Mouse (Mus musculus): ENCODE data around the gene Hist1h1e. TPM values are rescaled to one million over a fixed set of nuclear protein-coding genes. Genes with fewer than 3 reads are reported as not detected.
A peak's percentile ranks its signal among the peaks of the same experiment; 100 is the strongest.

The Hist1h1e gene
- total RNA-seq (2021) = 10 to 100 TPM; 62.5 to 68.0 TPM

DNA sequence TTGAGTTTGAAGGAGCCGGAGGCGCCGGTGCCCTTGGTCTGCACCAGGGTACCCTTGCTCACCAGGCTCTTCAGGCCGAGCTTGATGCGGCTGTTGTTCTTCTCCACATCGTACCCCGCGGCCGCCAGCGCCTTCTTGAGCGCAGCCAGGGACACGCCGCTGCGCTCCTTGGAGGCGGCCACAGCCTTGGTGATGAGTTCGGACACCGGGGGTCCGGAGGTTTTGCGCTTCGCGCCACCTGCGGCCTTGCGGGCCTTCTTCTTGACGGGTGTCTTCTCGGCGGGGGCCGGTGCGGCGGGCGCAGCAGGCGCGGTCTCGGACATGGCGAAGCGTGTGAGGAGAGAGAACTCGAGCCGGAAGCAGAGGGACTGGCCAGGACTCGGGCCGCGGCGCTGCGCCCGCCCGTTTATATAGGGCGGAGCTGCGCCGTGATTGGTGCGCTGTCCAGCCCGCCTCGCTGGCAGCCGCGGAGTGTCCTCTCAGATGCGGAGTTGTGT lies at the start of gene Hist1h1e:
Hist1h1e (minus strand) TSS at position 384 of the 497 bp plus-strand sequence.
- intact Hi-C loops (cut with DNase I) = loop anchor here (5.0 kb wide), 1 partner anchor 60 kb away; the partner anchor contains the start of genes Hist1h2ac and Hist1h2bc

DNA sequence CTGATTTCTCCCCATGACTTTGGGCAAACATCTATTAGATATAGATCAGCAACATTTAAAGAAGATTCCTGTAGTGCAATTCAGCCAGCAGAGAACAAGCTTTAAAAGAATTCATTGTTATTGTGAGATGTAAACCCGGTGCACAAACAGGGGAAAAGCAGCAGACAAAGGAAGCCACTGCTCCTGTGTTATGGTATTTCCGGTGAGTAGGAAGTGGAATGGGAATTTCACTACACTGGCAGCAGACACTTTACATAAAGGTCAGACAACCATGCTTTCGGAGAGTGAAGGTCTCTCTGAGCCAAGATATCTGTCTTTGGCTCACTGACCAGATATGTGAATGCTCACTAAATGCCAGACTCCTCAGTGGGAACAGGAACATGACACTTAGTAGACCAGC lies 40.2 kb upstream of the Hist1h1e start:
- DNase-seq (ENCODE audit: extremely low spot score in 1 of 2, low spot score in 2 of 2) = no peak
- intact Hi-C loops (cut with DNase I) = no loop called here

More for the DNA sequence above, at the start of gene Hist1h1e:
- DNase-seq (ENCODE audit: extremely low spot score in 1 of 2, low spot score in 2 of 2) = peak; percentile 83 to 94

DNA sequence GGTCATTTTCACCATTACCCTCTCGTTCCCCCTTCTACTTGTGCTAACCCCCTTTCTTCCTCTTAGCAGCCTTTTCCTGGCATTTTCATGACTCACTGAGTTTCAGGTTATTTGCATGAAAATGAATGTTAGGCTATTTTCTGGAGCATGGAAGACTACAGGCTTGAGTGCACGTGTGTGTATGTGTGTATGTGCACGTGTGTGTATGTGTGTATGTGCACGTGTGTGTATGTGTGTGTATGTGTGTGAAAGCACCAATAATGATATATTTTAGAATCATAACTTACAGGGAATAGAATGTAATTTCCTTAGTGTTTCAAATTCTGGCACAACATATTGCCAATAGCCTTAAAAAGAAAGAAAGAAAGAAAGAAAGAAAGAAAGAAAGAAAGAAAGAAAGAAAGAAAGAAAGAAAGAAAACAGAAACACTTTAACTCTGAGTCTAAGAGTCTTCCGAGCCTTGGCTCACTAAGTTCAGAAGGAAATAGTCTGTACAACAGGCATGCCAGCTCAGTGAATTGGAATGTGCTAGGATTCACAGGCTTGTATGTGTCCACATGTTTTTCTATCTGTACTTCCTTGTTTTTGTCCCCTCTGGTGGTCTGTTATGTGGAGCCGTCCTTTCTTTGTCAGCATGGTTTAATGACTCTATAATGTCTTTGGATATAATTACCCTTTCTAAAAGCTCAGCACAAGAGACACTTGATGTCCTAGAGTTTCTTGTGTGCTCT lies 37.4 kb upstream of the Hist1h1e start:
- DNase-seq (ENCODE audit: extremely low spot score in 1 of 2, low spot score in 2 of 2) = no peak
- intact Hi-C loops (cut with DNase I) = no loop called here

DNA sequence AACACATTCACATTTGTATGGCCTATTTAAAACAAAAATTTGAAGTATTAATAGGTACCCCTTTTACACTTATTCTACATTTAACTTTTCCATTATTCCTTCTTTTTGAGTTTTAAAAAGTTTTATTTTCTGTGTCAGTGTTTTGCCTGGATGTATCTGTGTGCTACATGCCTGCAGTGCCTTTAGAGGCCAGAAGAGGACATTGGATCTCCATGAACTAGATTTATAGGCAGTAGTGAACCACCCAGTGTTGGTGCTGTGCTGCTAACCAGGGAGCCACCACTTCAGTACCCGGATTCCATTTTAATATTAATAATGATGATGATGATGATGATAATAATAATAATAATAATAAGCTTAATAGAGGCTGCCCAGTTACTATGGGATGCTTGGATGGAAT lies 8.3 kb upstream of the Hist1h1e start:
- no peak for DNase-seq (ENCODE audit: extremely low spot score in 1 of 2, low spot score in 2 of 2)
- intact Hi-C loops (cut with DNase I) = no loop called here

DNA sequence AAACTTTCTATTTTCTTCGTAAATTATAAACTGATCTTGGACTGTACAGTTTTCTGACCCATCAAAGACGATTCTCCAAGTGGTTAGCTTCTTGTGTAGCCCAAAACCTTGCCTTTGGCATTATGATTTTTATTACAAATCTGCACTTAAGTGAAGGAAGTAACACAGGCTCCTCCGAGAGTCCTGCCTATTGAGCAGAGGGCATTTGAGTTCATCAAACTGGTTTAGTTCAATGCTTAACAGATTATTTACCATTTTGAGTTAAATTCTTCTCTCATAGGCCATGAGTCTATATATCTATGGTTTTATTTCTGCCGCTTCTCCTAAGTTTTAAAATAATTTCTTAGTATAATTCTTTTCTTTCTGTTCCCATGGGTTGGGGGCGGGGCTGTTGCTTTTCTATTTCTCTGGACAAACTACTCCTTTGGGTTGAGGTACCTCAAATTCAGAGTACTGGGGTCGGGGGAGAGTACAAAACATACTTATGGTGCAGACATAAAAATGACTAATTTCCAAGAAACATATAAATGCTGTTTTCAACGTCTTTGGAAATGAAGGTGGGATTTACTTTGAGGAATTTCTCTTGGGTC lies 598 bp upstream of the Hist1h1e start:
- intact Hi-C loops (cut with DNase I) = loop anchor here (5.0 kb wide), 1 partner anchor 59 kb away; the partner anchor contains the start of genes Hist1h2ac and Hist1h2bc
- peak in 1 of 2 experiments; percentile 34 for DNase-seq (ENCODE audit: extremely low spot score in 1 of 2, low spot score in 2 of 2)

DNA sequence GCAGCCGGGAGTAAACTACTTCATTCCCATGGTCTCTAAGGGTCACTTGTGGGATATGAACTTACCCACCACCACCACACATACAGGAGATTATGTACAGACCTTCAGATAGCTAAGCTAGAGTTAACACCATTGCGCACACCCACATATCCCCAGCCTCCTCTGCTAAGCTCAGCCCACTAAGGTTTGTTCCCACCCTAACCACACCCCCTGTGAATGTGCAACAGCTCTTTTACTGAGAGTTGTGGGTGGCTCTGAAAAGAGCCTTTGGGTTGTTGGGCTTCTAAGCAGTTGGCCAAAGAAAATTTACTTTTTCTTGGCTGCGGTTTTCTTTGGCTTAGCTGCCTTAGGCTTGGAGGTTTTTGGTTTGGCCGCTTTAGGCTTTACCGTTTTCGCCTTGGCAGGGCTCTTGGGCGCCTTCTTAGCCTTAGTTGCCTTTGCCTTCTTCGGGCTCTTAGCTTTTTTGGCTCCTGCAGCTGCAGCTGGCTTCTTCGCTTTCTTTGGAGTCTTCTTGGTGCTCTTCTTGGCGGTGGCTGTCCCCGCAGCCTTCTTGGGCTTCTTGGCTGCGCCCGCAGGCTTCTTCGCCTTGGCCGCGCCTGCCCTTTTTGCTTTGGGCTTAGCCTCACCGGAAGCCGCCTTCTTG lies 705 bp downstream of the Hist1h1e start:
- intact Hi-C loops (cut with DNase I) = loop anchor here (5.0 kb wide), 1 partner anchor 61 kb away; the partner anchor contains the start of genes Hist1h2ac and Hist1h2bc
- DNase-seq (ENCODE audit: extremely low spot score in 1 of 2, low spot score in 2 of 2) = peak; percentile 73 to 76

DNA sequence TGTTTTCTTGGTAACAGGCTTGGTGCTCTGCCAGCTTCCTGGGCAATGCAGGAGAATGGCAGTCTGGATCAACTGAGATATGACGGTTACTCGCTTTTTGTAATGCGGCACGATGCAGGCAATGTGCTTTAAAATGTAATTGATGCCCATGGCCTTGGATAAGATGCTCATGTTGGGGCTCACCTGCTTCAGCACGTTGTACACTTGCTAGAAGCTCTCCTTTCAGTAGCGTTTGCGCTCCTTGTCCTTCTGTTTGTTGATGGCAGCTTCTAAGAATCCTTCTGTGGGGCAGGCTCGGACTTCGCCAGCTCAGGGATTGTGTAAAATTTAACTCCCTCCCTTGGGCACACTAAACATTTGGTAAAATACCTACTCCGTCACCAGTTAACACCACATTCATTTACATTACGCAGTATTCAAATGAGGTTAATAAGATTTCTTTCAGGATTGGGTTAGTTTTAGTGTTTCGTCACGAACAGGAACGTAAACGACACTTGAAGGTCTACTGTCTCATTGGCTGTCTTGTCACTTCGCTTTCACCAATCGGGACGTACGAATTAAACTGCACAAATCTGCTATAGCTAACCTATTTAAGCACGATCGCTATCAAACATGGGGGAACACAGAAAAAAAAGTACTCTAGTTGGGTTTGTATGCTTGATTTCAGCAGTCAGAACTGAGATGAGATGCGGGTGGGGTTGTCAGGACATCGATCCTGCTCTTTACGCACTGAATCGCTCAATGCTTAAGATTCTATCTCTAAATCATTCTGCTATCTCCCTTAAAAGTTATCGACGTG lies 1.4 kb downstream of the Hist1h1e start, which contains the start of gene Hist1h2be:
Hist1h2be (minus strand) TSS at position 392 of the 799 bp plus-strand sequence.
- DNase-seq (ENCODE audit: extremely low spot score in 1 of 2, low spot score in 2 of 2) = peak; percentile 82 to 85
- intact Hi-C loops (cut with DNase I) = loop anchor here (5.0 kb wide), 1 partner anchor 61 kb away; the partner anchor contains the start of genes Hist1h2ac and Hist1h2bc

DNA sequence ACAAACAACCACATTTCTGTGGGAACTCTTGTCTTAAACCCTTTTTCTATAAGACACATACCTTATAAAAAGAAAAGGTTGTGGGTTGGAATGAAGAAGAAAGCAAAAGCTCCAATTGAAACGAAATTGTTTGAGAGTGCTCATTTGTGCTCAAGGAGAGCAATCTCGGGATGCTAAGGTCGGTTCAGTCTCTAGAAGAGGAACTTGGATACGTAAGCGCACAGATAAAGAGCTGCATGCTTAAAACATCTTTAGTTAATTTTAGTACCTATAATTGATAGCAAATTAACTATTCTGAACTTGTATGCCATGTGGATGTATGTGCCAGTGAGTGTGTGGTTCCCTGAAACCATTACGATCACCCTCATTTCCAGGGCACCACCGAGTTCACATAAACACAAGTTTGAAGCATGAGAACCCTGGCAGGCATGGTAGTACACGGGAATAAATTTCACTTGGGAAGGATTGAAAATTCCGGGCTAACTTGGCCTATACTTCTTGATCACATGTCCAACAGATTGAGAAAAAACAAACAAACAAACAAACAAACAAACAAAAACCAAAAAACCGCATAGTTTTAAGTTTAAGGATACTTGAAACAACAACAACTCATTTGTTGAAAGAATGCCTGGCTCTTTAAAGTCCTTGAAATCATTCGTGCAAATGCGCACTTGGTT lies 2.2 kb downstream of the Hist1h1e start:
- intact Hi-C loops (cut with DNase I) = loop anchor here (5.0 kb wide), 1 partner anchor 62 kb away; the partner anchor contains the start of genes Hist1h2ac and Hist1h2bc
- DNase-seq (ENCODE audit: extremely low spot score in 1 of 2, low spot score in 2 of 2) = no peak

DNA sequence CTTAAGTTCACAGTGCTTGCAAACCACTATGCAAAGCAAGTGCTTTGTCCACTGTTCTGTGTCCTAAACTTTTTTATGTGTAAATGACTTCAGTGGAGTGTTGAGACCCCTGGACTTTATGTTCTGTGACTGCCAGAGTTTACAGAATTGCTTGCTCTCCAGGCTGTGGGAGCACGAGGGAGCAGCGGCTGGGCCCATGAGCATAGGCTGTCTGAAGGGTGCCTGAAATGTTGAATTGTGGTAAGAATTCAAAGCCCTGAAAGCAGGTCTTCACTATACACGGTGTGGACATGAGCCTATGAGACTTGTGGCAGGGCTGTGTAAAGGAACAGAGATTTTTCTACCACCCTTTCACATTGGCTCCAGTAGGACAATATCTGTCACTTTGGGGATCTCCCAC lies 10.7 kb downstream of the Hist1h1e start:
- no peak for DNase-seq (ENCODE audit: extremely low spot score in 1 of 2, low spot score in 2 of 2)
- intact Hi-C loops (cut with DNase I) = no loop called here

DNA sequence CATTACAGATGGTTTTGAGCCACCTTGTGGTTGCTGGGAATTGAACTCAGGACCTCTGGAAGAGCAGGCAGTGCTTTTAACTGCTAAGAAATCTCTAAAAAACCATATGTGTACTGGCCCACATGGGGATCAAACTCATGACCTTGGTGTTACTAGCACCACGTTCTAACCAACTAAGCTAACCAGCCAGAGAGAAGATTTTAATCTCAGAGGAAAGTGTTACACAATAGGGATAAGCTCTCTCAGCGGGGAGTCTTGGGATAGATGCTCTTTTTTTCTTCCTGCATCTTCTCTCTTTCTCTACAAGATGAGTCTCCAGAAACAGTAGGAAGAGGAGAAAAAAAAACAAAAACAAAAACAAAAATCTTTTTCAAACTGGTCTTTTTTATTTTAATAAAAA lies 12.0 kb downstream of the Hist1h1e start:
- DNase-seq (ENCODE audit: extremely low spot score in 1 of 2, low spot score in 2 of 2) = no peak
- intact Hi-C loops (cut with DNase I) = no loop called here

DNA sequence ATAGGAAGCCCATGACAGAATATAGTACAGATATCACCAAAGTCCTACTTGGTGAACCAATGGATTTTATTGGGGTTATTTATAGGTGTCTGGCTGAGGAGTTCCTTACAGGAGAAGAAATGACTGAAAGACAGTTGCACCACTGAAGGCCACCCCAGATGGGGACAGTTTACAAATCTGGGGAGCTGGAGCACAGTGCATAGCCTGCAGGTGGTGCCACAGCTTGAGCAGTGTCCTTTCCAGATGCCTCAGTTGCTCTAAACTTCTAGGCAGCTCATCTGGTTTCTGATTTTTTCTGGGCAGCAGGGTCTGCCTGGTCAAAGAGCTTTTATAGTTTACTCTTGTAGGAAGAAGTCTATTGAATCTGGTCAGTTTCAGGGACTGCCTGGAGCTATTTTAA lies 12.5 kb downstream of the Hist1h1e start:
- no peak for DNase-seq (ENCODE audit: extremely low spot score in 1 of 2, low spot score in 2 of 2)
- intact Hi-C loops (cut with DNase I) = no loop called here

DNA sequence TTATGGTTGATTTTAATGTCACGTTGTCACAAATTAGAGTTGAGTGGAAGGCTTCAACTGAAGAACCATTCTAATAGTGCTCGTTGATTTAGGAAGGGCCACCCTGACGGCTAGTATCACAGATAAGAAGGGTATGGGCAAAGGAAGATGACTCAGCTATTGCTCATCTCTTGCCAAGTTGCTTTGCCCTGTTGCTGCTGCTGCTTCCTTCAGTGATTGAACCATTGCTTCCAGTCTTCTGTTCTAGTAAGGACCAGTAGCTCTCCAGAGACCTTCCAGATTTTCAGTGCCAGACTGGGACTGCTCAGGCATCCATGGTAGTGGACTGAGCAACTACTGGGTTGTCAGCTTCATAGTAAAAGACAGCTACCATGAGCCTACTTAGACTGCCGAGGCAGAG lies 13.1 kb downstream of the Hist1h1e start:
- intact Hi-C loops (cut with DNase I) = no loop called here
- DNase-seq (ENCODE audit: extremely low spot score in 1 of 2, low spot score in 2 of 2) = no peak

DNA sequence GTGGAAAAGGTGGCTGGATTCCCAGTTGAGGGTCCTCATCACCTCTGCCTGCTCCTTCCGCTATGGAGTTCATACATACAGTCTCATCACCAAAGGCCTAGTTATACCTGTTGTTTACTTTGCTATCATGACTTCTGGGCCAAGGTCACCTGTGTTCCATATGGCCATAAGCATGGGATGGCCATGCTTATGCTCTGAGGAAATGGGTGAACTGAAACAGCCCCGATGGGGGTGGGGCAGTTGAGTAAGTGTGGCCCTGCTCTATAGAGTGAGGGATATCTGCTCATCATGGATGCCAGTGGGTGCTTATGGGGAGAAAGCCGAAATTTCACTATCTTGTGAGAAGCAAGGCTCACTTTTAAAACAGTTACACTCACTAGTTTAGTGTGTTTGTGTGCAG lies 17.3 kb downstream of the Hist1h1e start:
- DNase-seq (ENCODE audit: extremely low spot score in 1 of 2, low spot score in 2 of 2) = no peak
- intact Hi-C loops (cut with DNase I) = no loop called here

DNA sequence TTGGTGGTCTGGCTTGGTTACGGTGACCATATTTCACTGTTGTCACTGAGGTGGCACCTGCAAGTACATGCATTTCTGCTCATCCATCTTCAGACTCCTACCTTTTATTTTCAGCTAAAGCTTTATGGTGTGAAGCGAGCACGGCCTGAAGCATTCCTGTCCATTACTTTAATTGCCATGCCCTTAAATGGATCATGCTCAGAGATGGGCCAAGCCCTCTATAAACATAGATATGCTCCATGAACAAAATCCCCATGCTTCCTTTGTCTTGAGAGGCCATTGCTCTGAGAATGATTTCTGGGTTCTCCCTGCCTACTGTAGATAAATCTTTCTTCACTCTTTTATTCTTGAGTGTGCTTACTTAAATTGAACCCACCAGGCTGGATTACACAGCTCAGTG lies 17.9 kb downstream of the Hist1h1e start:
- no peak for DNase-seq (ENCODE audit: extremely low spot score in 1 of 2, low spot score in 2 of 2)
- intact Hi-C loops (cut with DNase I) = no loop called here

DNA sequence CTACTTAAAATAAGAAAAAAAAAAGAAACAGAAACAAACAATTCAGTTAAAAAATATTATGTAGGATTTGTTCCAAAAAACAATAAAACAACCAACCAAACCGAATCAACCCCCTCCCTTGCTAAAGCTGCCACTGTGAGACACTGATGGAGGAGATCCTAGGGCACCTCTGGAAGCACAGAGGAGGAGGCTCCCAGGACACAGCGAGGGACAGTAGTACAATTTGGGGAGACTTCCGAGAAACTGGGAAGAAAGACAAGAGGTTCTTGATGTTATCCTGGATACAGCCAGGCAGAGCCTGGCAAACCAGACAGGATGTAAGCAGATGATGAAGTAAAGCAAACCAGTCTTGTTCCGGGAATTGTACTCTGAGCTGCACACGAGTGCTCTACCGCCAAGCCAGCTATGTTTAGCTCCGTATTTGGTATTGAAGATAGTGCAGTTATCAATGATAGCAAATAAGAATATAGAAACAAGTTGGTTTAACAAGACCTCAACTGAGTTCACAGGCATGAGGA lies 19.1 kb downstream of the Hist1h1e start:
- intact Hi-C loops (cut with DNase I) = no loop called here
- no peak for DNase-seq (ENCODE audit: extremely low spot score in 1 of 2, low spot score in 2 of 2)

DNA sequence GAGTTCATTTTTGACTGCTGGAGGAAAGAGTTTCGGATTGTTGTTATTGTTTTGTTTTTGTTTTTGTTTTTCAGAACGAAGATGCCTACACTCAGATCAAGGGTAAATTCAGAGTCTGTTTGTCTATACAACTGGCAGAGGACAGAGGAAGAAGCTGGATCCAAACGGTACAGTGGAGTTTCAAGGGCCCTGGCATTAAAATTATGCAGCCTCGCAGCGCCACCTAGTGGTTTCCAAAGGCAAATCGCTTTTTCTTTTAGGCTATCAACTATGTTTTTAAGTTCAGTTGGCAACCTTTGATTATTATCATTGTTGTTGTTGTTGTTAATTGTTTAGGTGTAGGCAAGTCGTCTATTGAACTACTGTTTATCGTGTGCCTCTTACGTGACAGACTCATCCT lies 24.4 kb downstream of the Hist1h1e start:
- DNase-seq (ENCODE audit: extremely low spot score in 1 of 2, low spot score in 2 of 2) = peak; percentile 59 to 75
- intact Hi-C loops (cut with DNase I) = no loop called here

DNA sequence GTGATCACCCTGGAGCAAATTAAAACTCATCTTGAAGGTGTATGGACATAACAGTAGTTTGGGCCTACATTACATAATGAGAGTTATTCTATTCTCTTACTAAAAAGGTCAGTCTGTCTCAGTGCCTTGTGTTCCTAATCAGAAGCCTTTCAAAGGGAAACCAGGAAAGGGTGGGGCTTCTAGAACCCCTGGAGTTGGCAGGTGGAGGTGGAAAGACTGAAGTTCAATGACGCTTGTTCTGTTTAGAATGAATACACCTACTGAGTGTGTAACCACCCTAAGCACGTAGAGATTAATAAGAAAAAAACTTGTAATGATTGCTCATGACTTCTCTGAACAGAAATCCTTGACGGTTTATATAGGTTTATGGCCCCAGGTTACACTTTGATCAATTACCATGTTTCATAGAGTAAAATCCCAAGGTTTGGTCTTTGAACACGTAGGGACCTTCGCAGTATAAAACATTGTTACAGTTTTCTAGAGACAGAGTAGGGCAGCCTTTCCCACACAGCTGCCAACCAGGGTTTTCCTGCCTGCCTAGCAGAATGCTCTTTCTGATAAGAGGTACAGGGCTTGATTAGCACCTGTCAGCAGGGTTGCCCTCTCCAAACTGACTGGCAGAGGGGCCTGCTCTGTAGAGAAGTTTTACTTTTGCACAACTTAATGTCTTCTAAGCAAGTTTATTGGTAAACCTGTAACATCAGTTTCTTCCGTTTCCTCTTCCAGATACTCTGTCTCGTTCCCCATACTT lies 26.6 kb downstream of the Hist1h1e start:
- intact Hi-C loops (cut with DNase I) = no loop called here
- DNase-seq (ENCODE audit: extremely low spot score in 1 of 2, low spot score in 2 of 2) = no peak

All from left cerebral cortex, postnatal 10 days (tissue).